Mouse (Mus musculus): ENCODE data around the gene Rhobtb1.

- TF ChIP-seq POLR2A (IDR thresholded peaks at IDR 0.05; ENCODE audit: control insufficient read depth, low read depth, low read length), result no peak
- no peak for TF ChIP-seq CTCF (IDR thresholded peaks at IDR 0.05; ENCODE audit: control insufficient read depth, insufficient read depth, insufficient replicate concordance, low read depth, low read length)
Measured at GRCm38 (mm10) chr10:69223232-69223631, 72.0 kb downstream of the Rhobtb1 start.

Data from testis, adult 2 months (tissue).